Mouse (Mus musculus): ENCODE data around the gene Hist1h1b. TPM values are rescaled to one million over a fixed set of nuclear protein-coding genes. Genes with fewer than 3 reads are reported as not detected.
"Not testable (repeated sequence)": the region's sequence is repeated elsewhere in the genome, so short reads cannot be mapped to it uniquely, and the experiment has no call there.

Gene Hist1h1b
- polyA plus RNA-seq (2015; fragmentation: Nextera tagmentation; extraction: Ambion mirVana) = 23.4 and 24.2 TPM in 2 replicates

- ATAC-seq (ENCODE audit: low read depth) = peak; percentile 51
- Histone ChIP-seq H3K36me3 (ENCODE audit: control insufficient read depth, insufficient read depth, low read length) (no peaks in the 10 kb centered on the region), H3K9me3 (ENCODE audit: control insufficient read depth, low read length) (no peaks in the 10 kb centered on the region), H3K4me1 (replicated peaks; ENCODE audit: control insufficient read depth, insufficient read depth, low read length) (peaks cover 24% of the 10 kb centered on the region; the same call in 1 of the 2 replicates), H3K27ac (ENCODE audit: low read length) (peak within 1 kb of the TSS; percentile 98), H3K27me3 (ENCODE audit: control insufficient read depth, insufficient read depth, low read depth, low read length) (no peaks in the 10 kb centered on the region), H3K4me2 (ENCODE audit: low read depth, low read length) (peak within 1 kb of the TSS; percentile 77), H3K9ac (ENCODE audit: low read length) (peak within 1 kb of the TSS; percentile 89), H3K4me3 (ENCODE audit: low read length) (peak within 1 kb of the TSS; percentile 72)
- under 1% methylated on average over 44 of the region's 44 CpGs for WGBS
Measured at GRCm38 (mm10) chr13:21779767-21780731, at the start of gene Hist1h1b. TSS of gene Hist1h1b (minus strand) at chr13:21780625.

- Histone ChIP-seq H3K9ac (ENCODE audit: low read length) (no peak overlapping the region), H3K4me3 (ENCODE audit: low read length) (no peak overlapping the region), H3K27ac (ENCODE audit: low read length) (no peak overlapping the region), H3K4me1 (replicated peaks; ENCODE audit: control insufficient read depth, insufficient read depth, low read length) (no peaks in the 10 kb centered on the region), H3K27me3 (ENCODE audit: control insufficient read depth, insufficient read depth, low read depth, low read length) (no peaks in the 10 kb centered on the region), H3K4me2 (ENCODE audit: low read depth, low read length) (no peak overlapping the region), H3K9me3 (ENCODE audit: control insufficient read depth, low read length) (no peaks in the 10 kb centered on the region), H3K36me3 (ENCODE audit: control insufficient read depth, insufficient read depth, low read length) (no peaks in the 10 kb centered on the region)
- no peak for ATAC-seq (ENCODE audit: low read depth)
- WGBS = 69% methylated on average over 3 of the region's 3 CpGs
Measured at GRCm38 (mm10) chr13:21828511-21828910, 48.1 kb upstream of the Hist1h1b start.

GRCm38 (mm10) chr13:21820082-21820890 lies 39.9 kb upstream of the Hist1h1b start:
- WGBS = 65% methylated on average over 6 of the region's 16 CpGs
- not testable (repeated sequence) for ATAC-seq (ENCODE audit: low read depth); H3K4me1 ChIP-seq (replicated peaks; ENCODE audit: control insufficient read depth, insufficient read depth, low read length)

GRCm38 (mm10) chr13:21812092-21812491 lies 31.7 kb upstream of the Hist1h1b start:
- 0 out of 2 replicates have a peak overlapping the region, but pooled peaks have one; percentile 35 for H3K4me2 ChIP-seq (ENCODE audit: low read depth, low read length)
- H3K9me3 ChIP-seq (ENCODE audit: control insufficient read depth, low read length); H3K36me3 ChIP-seq (ENCODE audit: control insufficient read depth, insufficient read depth, low read length); H3K27me3 ChIP-seq (ENCODE audit: control insufficient read depth, insufficient read depth, low read depth, low read length); H3K9ac ChIP-seq (ENCODE audit: low read length); H3K4me1 ChIP-seq (replicated peaks; ENCODE audit: control insufficient read depth, insufficient read depth, low read length): not testable (repeated sequence)
- H3K4me3 ChIP-seq (ENCODE audit: low read length) = 0 out of 2 replicates have a peak overlapping the region, but pooled peaks have one; percentile 13
- peak overlapping the region; percentile 49 for H3K27ac ChIP-seq (ENCODE audit: low read length)
- peak; percentile 57 for ATAC-seq (ENCODE audit: low read depth)
- WGBS = under 1% methylated on average over 11 of the region's 14 CpGs

More at GRCm38 (mm10) chr13:21820082-21820890, 39.9 kb upstream of the Hist1h1b start:
- not testable (repeated sequence) for H3K9me3 ChIP-seq (ENCODE audit: control insufficient read depth, low read length); H3K27ac ChIP-seq (ENCODE audit: low read length); H3K9ac ChIP-seq (ENCODE audit: low read length); H3K4me2 ChIP-seq (ENCODE audit: low read depth, low read length); H3K27me3 ChIP-seq (ENCODE audit: control insufficient read depth, insufficient read depth, low read depth, low read length); H3K4me3 ChIP-seq (ENCODE audit: low read length); H3K36me3 ChIP-seq (ENCODE audit: control insufficient read depth, insufficient read depth, low read length)

GRCm38 (mm10) chr13:21811539-21811938 lies 31.1 kb upstream of the Hist1h1b start, which contains the start of gene Hist1h4m:
TSS of gene Hist1h4m (plus strand) at chr13:21811746.
- not testable (repeated sequence) for H3K9ac ChIP-seq (ENCODE audit: low read length); H3K9me3 ChIP-seq (ENCODE audit: control insufficient read depth, low read length); H3K4me1 ChIP-seq (replicated peaks; ENCODE audit: control insufficient read depth, insufficient read depth, low read length); H3K36me3 ChIP-seq (ENCODE audit: control insufficient read depth, insufficient read depth, low read length); H3K27me3 ChIP-seq (ENCODE audit: control insufficient read depth, insufficient read depth, low read depth, low read length)
- H3K4me2 ChIP-seq (ENCODE audit: low read depth, low read length) = 0 out of 2 replicates have a peak within 1 kb of the TSS, but pooled peaks have one; percentile 35
- H3K4me3 ChIP-seq (ENCODE audit: low read length) = 0 out of 2 replicates have a peak within 1 kb of the TSS, but pooled peaks have one; percentile 13
- peak; percentile 67 for ATAC-seq (ENCODE audit: low read depth)
- no CpG with 5 or more reads among the region's 24 CpGs for WGBS
- H3K27ac ChIP-seq (ENCODE audit: low read length) = peak within 1 kb of the TSS; percentile 49

GRCm38 (mm10) chr13:21811074-21811473 lies 30.6 kb upstream of the Hist1h1b start:
- not testable (repeated sequence) for H3K4me2 ChIP-seq (ENCODE audit: low read depth, low read length); H3K27ac ChIP-seq (ENCODE audit: low read length); H3K9ac ChIP-seq (ENCODE audit: low read length); H3K36me3 ChIP-seq (ENCODE audit: control insufficient read depth, insufficient read depth, low read length); H3K4me1 ChIP-seq (replicated peaks; ENCODE audit: control insufficient read depth, insufficient read depth, low read length); H3K27me3 ChIP-seq (ENCODE audit: control insufficient read depth, insufficient read depth, low read depth, low read length); H3K4me3 ChIP-seq (ENCODE audit: low read length); H3K9me3 ChIP-seq (ENCODE audit: control insufficient read depth, low read length)
- ATAC-seq (ENCODE audit: low read depth) = peak; percentile 15
- WGBS = no CpG with 5 or more reads among the region's 8 CpGs

GRCm38 (mm10) chr13:21810073-21810472 lies 29.6 kb upstream of the Hist1h1b start, which contains the start of the genes Hist1h2bq and Hist1h2ao:
TSS of gene Hist1h2bq (minus strand) at chr13:21810197.
TSS of gene Hist1h2ao (plus strand) at chr13:21810465.
- H3K9me3 ChIP-seq (ENCODE audit: control insufficient read depth, low read length); H3K36me3 ChIP-seq (ENCODE audit: control insufficient read depth, insufficient read depth, low read length); H3K4me1 ChIP-seq (replicated peaks; ENCODE audit: control insufficient read depth, insufficient read depth, low read length); H3K27ac ChIP-seq (ENCODE audit: low read length); H3K4me2 ChIP-seq (ENCODE audit: low read depth, low read length); H3K27me3 ChIP-seq (ENCODE audit: control insufficient read depth, insufficient read depth, low read depth, low read length); H3K4me3 ChIP-seq (ENCODE audit: low read length); H3K9ac ChIP-seq (ENCODE audit: low read length): not testable (repeated sequence)
- no CpG with 5 or more reads among the region's 23 CpGs for WGBS
- peak; percentile 96 for ATAC-seq (ENCODE audit: low read depth)

GRCm38 (mm10) chr13:21803058-21803457 lies 22.6 kb upstream of the Hist1h1b start:
- not testable (repeated sequence) for H3K9ac ChIP-seq (ENCODE audit: low read length); H3K4me2 ChIP-seq (ENCODE audit: low read depth, low read length); H3K27me3 ChIP-seq (ENCODE audit: control insufficient read depth, insufficient read depth, low read depth, low read length); H3K4me3 ChIP-seq (ENCODE audit: low read length); H3K9me3 ChIP-seq (ENCODE audit: control insufficient read depth, low read length); H3K4me1 ChIP-seq (replicated peaks; ENCODE audit: control insufficient read depth, insufficient read depth, low read length); H3K36me3 ChIP-seq (ENCODE audit: control insufficient read depth, insufficient read depth, low read length); H3K27ac ChIP-seq (ENCODE audit: low read length)
- peak; percentile 80 for ATAC-seq (ENCODE audit: low read depth)
- no CpG with 5 or more reads among the region's 4 CpGs for WGBS

GRCm38 (mm10) chr13:21797163-21797562 lies 16.7 kb upstream of the Hist1h1b start:
- H3K27me3 ChIP-seq (ENCODE audit: control insufficient read depth, insufficient read depth, low read depth, low read length); H3K9me3 ChIP-seq (ENCODE audit: control insufficient read depth, low read length); H3K4me3 ChIP-seq (ENCODE audit: low read length); H3K9ac ChIP-seq (ENCODE audit: low read length); H3K36me3 ChIP-seq (ENCODE audit: control insufficient read depth, insufficient read depth, low read length); H3K27ac ChIP-seq (ENCODE audit: low read length); ATAC-seq (ENCODE audit: low read depth); H3K4me2 ChIP-seq (ENCODE audit: low read depth, low read length); H3K4me1 ChIP-seq (replicated peaks; ENCODE audit: control insufficient read depth, insufficient read depth, low read length): not testable (repeated sequence)

Data from lung, embryonic 16.5 days (tissue).